Mouse (Mus musculus) bone marrow, adult 2 months (tissue): ENCODE measurements around the gene Scgn. TPM values are rescaled to one million over a fixed set of nuclear protein-coding genes. Genes with fewer than 3 reads are reported as not detected.

Experiments
- H3K27ac ChIP-seq: fragments of 200-500 bp; 2 replicates; pipeline ENCODE4 v1.5.1; 2012; ENCODE audit warnings: low read depth, mild to moderate bottlenecking, control low read depth, inconsistent platforms, low read length; ENCODE audit not compliant: control insufficient read depth, poor library complexity, insufficient read depth
- H3K4me1 ChIP-seq: fragments of 200-500 bp; 2 replicates; pipeline ENCODE4 v1.6.1; 2011; ENCODE audit warnings: low read length; ENCODE audit not compliant: control insufficient read depth, insufficient read depth
- H3K4me3 ChIP-seq: fragments of 200-500 bp; replicated peaks from 2 replicates; pipeline ENCODE3; 2011; ENCODE audit warnings: mild to moderate bottlenecking, low read depth, low read length, control low read depth; ENCODE audit not compliant: control insufficient read depth
- CTCF ChIP-seq: fragments of 200-500 bp; IDR thresholded peaks from 2 replicates; pipeline ENCODE4 v1.5.1; 2011; ENCODE audit warnings: low read length, control low read depth; ENCODE audit not compliant: control insufficient read depth, insufficient read depth
- POLR2A ChIP-seq: fragments of 200-500 bp; IDR thresholded peaks from 2 replicates; pipeline ENCODE4 v1.6.1; 2011; ENCODE audit warnings: low read depth, mild to moderate bottlenecking, control low read depth, low read length, borderline replicate concordance; ENCODE audit not compliant: control insufficient read depth
- WGBS: fragments of 180-500 bp; shearing (Covaris S2); methylation state at CpG from one replicate; pipeline ENCODE4 v1.1.7; 2018; 5-methylcytosine and 5-hydroxymethylcytosine counted together
- polyA plus RNA-seq: library from polyadenylated mRNA; stranded (reverse); fragments of >200 nt; gene quantifications from 2 replicates; pipeline ENCODE4 v1.2.4, GENCODE M21; 2011; ENCODE audit warnings: low replicate concordance; ENCODE audit not compliant: missing spikeins, insufficient read depth, insufficient read length

The Scgn gene
- polyA plus RNA-seq, 1 experiment, result not detected

DNA sequence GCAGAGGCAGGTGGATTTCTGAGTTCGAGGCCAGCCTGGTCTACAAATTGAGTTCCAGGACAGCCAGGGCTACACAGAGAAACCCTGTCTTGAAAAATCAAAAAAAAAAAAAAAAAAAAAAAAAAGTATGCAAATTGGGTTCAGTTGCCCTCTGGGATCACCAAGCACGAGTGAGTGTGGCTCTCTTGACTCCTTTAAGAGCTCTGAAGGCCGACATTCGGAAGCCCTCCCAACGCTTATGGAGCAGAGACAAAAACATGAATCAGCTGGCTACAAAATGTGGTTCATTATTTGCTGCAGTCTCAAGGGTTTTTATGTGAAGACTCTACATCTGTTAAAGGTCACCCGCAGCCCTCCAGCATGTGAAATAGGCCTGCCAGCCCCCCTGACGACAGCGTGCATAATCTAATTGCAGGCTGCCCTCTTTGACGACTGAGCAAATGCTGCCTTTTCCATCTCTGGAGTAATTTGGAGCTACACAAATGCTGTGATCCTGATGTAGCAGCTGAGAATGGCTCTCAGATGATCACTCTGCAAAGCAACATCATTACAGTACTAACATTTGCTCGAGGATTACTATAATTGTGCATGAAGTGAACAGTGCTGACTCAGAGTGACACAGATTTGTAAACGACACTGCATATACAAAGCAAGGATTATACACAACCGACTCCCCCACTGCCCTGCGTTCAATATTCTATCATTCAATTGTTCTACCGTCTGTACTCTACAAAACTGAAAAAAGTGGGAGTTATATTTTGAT lies 41.3 kb downstream of the Scgn start:
- Histone ChIP-seq H3K4me3 (no peak overlapping the region), H3K27ac (no peak overlapping the region), H3K4me1 (no peaks in the 10 kb centered on the region)
- WGBS, result 77% methylated on average over 14 of the region's 14 CpGs
- TF ChIP-seq CTCF (no peak), POLR2A (no peak)

- 73% methylated on average over 2 of the region's 2 CpGs for WGBS
- Histone ChIP-seq H3K4me3 (no peak overlapping the region), H3K4me1 (no peaks in the 10 kb centered on the region), H3K27ac (no peak overlapping the region)
- TF ChIP-seq CTCF (no peak), POLR2A (no peak)
These were observed 44.8 kb downstream of the Scgn start for GRCm38 (mm10) chr13:23946254-23946653.

GRCm38 (mm10) chr13:23942861-23943260 lies 48.2 kb downstream of the Scgn start:
- 82% methylated on average over 2 of the region's 2 CpGs for WGBS
- no peaks in the 10 kb centered on the region for H3K4me1 ChIP-seq
- H3K4me3 ChIP-seq, result no peak overlapping the region
- H3K27ac ChIP-seq, result no peak overlapping the region
- TF ChIP-seq CTCF, result no peak
- TF ChIP-seq POLR2A, result no peak

DNA sequence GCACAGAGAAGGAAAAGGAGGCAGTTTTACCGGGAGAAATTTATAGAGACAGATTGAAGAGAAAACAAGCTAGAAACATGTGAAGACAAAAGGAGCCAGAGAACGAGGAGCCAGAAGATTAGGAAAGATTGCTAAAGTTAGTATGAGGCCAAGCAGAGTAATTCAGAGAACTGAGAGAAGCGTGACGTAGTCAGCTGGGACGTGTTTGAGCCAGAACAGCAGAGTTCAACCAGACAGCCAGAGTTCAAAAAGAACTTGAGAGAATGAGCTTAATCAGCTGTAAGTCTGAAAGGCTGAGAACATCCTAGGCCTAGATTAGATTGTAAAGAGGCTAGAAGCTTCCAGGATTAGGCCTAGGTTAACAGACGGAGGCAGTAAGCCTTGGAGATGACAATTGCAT lies 50.7 kb downstream of the Scgn start:
- 75% methylated on average over 6 of the region's 6 CpGs for WGBS
- no peak overlapping the region for H3K4me3 ChIP-seq
- H3K4me1 ChIP-seq, result no peaks in the 10 kb centered on the region
- TF ChIP-seq CTCF (no peak), POLR2A (no peak)
- no peak overlapping the region for H3K27ac ChIP-seq

GRCm38 (mm10) chr13:23938699-23939098 lies 52.3 kb downstream of the Scgn start:
- 85% methylated on average over 1 of the region's 1 CpGs for WGBS
- Histone ChIP-seq H3K4me3 (no peak overlapping the region), H3K27ac (no peak overlapping the region), H3K4me1 (no peaks in the 10 kb centered on the region)
- no peak for TF ChIP-seq CTCF
- TF ChIP-seq POLR2A, result no peak

DNA sequence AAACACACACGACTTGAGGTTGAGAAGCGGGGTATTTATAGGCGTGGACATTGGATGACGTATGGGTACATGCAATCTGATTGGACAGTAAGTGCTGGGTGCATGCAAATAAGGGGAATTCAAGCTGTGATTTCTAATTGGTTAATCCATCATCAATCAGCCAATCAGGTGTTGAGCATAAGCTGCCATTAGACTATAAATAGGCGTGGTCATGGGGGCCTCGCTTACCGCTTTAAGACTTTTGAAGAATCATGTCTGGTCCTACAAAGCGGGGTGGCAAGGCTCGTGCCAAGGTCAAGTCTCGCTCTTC lies 56.8 kb downstream of the Scgn start, which contains the start of gene Hist1h2aa:
TSS of gene Hist1h2aa (plus strand) at position 252 of the 310 bp plus-strand sequence.
- 92% methylated on average over 10 of the region's 10 CpGs for WGBS
- Histone ChIP-seq H3K4me1 (no peaks in the 10 kb centered on the region), H3K27ac (no peak within 1 kb of the TSS; the same call in 1 of the 2 replicates), H3K4me3 (no peak within 1 kb of the TSS)
- TF ChIP-seq CTCF (no peak), POLR2A (no peak)

DNA sequence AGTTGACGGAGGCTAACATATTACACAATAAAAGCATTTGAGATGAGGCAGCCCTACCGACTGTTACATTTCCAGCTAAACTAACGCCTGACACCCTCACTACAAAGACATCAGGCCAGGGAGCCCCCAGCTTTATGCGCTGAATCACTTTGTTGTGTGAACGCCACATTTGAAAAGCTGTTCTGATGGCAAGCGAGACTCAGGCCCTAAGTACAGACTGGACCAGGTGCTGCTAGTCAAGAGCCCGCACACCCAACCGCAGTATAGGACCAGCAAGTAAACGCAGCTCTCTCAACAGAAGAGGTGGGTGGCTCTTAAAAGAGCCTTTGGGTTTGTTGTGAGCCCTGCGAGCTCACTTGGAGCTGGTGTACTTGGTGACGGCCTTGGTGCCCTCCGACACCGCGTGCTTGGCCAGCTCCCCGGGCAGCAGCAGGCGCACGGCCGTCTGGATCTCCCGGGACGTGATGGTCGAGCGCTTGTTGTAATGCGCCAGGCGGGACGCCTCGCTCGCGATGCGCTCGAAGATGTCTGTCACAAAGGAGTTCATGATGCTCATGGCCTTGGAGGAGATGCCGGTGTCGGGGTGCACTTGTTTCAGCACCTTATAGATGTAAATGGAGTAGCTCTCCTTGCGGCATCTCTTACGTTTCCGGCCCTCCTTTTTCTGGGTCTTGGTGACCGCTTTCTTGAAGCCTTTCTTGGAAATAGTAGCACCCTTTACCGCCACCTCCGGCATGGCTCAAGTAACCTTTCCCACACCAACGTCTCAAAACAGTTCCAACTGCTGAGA lies 57.4 kb downstream of the Scgn start, which contains the start of gene Hist1h2ba:
TSS of gene Hist1h2ba (minus strand) at position 736 of the 790 bp plus-strand sequence.
- Histone ChIP-seq H3K27ac (no peak within 1 kb of the TSS; the same call in 1 of the 2 replicates), H3K4me3 (no peak within 1 kb of the TSS), H3K4me1 (no peaks in the 10 kb centered on the region)
- 90% methylated on average over 39 of the region's 39 CpGs for WGBS
- no peak for TF ChIP-seq CTCF
- TF ChIP-seq POLR2A, result no peak

- 76% methylated on average over 11 of the region's 11 CpGs for WGBS
- Histone ChIP-seq H3K4me1 (no peaks in the 10 kb centered on the region), H3K4me3 (no peak overlapping the region), H3K27ac (no peak overlapping the region)
- TF ChIP-seq POLR2A (no peak), CTCF (no peak)
These were observed 60.1 kb downstream of the Scgn start for GRCm38 (mm10) chr13:23930904-23931303.

- WGBS, result 85% methylated on average over 9 of the region's 9 CpGs
- no peaks in the 10 kb centered on the region for H3K4me1 ChIP-seq
These were observed 60.6 kb downstream of the Scgn start for GRCm38 (mm10) chr13:23930461-23930860.

More at GRCm38 (mm10) chr13:23930461-23930860, 60.6 kb downstream of the Scgn start:
- Histone ChIP-seq H3K4me3 (no peak overlapping the region), H3K27ac (no peak overlapping the region)
- TF ChIP-seq CTCF, result no peak
- no peak for TF ChIP-seq POLR2A
